Mouse (Mus musculus) cerebral cortex, adult 2 months (tissue): ENCODE measurements around the gene Rnf24.

Experiments
- WGBS: fragments of 180-500 bp; shearing (Covaris S2); methylation state at CpG from one replicate; pipeline ENCODE4 v1.1.7; 2018; 5-methylcytosine and 5-hydroxymethylcytosine counted together

Rnf24 gene

DNA sequence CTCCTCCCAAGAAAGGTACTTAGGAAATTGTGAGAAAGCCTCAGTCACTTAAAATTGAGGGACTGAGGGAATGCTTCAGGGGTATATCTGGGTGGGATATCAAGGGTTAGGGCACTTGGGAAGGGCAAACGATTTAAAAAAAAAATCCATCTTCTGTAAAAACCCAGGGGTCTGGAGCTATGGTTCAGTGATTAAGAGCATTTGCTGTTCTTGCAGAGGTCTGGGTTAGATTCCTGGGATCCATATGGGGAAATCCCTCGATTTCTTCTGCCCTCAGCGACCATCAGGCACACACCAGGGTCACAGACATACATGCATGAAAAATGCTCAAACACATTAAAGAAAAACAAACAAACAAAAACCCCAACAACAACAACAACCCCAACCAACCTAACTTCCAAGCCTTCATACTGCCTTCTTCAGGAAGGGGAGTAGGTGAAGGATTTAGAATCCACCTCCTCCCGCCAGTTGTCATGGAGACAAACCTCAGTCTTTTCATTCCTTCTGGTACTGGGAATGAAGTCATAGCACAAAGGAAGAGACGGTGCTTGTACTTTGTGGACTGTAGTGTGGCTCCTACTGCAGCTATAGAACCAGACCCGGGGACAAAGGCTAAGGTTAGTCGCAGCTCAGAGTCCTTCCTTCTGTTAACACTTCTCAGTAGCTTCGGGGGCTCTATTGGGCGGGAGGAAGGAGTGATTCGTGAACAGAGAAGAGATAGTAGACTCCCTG, 91.0 kb downstream of the Rnf24 start:
- WGBS: 2% methylated on average over 10 of the region's 10 CpGs

DNA sequence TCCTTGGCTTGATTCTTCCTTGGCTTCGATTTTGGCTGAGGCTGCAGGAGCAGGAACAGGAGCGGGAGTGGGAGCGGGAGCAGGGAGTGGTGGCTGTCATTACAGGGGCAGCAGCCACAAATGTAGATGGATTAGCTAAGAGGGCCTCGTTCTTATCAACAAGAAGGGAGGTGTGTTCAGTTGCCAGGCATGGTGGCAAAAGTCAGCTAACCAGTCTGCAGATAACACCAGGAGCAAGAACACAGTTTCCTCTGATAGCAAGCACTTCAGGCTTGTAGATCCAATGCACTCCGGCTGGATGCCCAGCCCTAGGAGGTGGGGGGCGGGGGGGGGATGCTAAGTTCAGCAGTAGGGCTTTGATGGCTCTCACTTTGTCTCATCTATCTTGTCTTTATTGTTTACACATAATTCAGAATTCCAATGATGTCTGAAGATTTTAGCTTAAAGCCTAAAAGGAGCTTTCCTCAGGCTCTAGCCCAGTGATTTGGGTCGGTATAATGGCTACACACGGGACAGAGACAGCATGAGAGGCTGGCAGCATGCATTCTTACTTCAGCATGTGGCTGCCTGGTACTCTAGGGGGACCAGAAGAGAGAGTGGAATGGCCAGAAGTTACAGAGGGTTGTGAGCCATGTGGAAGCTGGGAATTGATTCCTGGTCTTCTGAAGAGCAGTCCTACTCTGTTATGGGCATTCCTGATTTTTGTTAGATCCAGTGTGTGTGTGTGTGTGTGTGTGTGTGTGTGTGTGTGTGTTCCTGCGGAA, 92.0 kb downstream of the Rnf24 start:
- 53% methylated on average over 9 of the region's 9 CpGs for WGBS

DNA sequence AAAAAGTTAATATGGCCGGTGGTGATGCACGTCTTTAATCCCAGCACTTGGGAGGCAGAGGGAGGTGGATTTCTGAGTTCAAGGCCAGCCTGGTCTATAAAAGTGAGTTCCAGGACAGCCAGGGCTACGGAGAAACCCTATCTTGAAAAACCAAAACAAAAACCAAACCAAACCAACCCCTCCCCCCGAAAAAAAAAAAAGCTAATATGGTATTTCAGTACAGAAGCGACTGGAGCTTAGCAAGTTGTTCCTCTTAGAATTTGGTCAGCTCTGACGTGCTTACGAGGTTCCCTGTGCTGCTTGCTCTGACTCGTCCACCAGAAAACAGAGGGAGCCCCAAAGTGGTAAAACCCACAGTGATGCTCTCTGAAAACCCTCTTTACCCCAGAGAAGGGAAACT, 94.0 kb downstream of the Rnf24 start:
- 90% methylated on average over 8 of the region's 8 CpGs for WGBS

DNA sequence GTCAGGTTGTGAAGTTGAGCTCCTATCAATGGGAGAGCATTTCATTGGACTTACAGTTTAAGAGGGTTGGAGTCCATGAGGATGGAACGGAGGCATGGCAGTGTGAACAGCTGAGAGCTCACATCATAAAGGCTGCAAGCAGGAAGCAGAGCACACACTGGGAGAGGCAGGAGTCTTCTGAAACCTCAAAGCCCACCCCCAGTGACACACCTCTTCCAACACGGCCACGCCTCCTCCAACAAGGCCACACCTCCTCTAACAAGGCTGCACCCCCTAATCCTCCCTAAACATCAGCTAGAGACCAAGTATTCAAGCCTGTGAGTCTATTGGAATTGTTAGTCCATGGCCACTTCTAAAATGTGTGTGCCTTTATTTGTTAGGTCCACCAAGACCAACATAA, 97.0 kb downstream of the Rnf24 start:
- WGBS: 65% methylated on average over 3 of the region's 3 CpGs

DNA sequence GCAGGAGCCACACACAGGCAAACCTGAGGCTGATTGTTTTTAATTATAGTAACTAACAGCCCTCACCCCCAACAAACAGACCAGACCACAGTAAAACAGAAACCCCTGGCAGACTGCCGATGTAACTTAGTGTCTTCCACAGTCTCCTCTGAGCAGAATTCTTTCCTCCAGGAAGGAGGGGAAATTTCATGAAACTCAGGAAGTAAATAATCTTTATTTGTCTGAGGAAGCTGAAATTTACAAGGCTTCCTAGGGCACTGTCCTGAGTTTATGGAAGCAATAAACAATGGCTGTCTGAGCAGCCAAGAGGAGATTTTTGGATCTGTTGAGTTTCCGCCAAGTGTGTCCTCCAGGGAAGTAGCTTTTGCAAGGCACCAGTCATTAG, 98.4 kb downstream of the Rnf24 start:
- WGBS: 65% methylated on average over 2 of the region's 2 CpGs

DNA sequence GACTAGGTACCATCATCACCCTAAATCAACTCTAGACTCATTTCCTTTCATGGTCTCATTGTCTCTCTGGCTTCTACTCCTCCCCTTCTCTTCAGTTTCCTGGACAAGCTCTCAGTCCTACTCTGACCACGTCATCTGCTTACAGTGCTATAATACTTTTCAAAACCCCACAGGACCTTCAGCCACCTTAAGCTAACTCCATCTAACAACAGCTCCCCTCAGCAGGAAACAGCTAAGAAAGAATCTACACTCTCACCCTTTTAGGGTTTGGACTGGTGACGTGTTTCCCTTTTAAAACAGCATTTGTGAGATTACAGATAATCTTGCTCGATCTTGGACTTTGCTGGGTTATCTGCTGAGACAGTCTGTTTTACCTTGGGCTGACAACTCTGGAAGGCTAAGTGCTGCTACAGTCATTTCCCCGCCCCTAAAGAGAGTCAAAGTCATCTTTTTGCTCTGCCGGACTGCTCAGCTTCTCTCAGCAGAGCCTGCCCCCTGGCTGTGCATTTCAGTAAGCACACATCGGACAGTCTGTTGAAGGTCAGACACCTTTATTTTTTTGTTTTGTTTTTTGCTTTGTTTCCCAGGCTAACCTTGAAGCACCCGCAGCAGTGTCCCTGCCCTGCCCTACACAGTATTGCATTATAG, 98.9 kb downstream of the Rnf24 start:
- 34% methylated on average over 7 of the region's 7 CpGs for WGBS
